Mouse (Mus musculus): ENCODE data around the gene Ttc21a. TPM values are rescaled to one million over a fixed set of nuclear protein-coding genes. Genes with fewer than 3 reads are reported as not detected.

The Ttc21a gene
- polyA plus RNA-seq, 1 experiment from 2014 or later, result 0.23 TPM

DNA sequence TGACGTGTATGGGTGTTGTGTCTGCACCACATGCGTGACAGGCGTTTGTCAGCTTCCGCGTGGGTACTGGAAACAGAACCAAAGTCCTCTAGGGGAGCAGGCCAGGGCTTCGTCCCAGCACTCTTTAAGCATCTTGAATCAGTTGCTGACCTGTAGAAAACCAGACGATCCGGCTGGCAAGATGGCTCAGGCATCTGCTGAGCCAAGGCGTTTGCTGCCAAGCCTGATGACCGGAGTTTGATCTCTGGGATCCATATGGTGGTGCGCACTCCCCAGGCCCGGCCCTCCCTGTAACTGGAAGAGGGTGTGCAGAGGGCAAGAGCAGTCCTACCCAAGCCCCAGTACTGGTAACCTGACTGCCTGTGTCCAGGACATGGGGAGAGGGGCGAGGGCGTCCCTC, 4.5 kb downstream of the Ttc21a start:
- WGBS, result 86% methylated on average over 14 of the region's 14 CpGs
- H3K4me2 ChIP-seq, result no peak overlapping the region

GRCm38 (mm10) chr9:119943326-119943725, 5.9 kb downstream of the Ttc21a start:
- WGBS, result 88% methylated on average over 1 of the region's 1 CpGs
- no peaks in the 10 kb centered on the region for H3K9me3 ChIP-seq (replicated peaks)
- no peak overlapping the region for H3K4me3 ChIP-seq
- H3K36me3 ChIP-seq, result no peaks in the 10 kb centered on the region
- no peak overlapping the region for H3K4me2 ChIP-seq
- no peak for ATAC-seq (ENCODE audit: insufficient number of reproducible peaks, low FRiP score)
- H3K27ac ChIP-seq (ENCODE audit: poor library complexity, severe bottlenecking), result no peak overlapping the region
- H3K9ac ChIP-seq, result no peak overlapping the region
- no peaks in the 10 kb centered on the region for H3K4me1 ChIP-seq (replicated peaks)
- no peaks in the 10 kb centered on the region for H3K27me3 ChIP-seq (replicated peaks)

More for the DNA sequence above, 4.5 kb downstream of the Ttc21a start:
- no peak overlapping the region for H3K4me3 ChIP-seq
- no peaks in the 10 kb centered on the region for H3K27me3 ChIP-seq (replicated peaks)
- H3K27ac ChIP-seq (ENCODE audit: poor library complexity, severe bottlenecking), result no peak overlapping the region
- H3K36me3 ChIP-seq, result no peaks in the 10 kb centered on the region
- no peaks in the 10 kb centered on the region for H3K9me3 ChIP-seq (replicated peaks)
- no peak overlapping the region for H3K9ac ChIP-seq
- peaks cover 7% of the 10 kb centered on the region; the same call in 1 of the 2 replicates for H3K4me1 ChIP-seq (replicated peaks)
- ATAC-seq (ENCODE audit: insufficient number of reproducible peaks, low FRiP score), result no peak

- Histone ChIP-seq H3K4me3 (no peak overlapping the region), H3K36me3 (no peaks in the 10 kb centered on the region), H3K27ac (ENCODE audit: poor library complexity, severe bottlenecking) (no peak overlapping the region), H3K4me2 (no peak overlapping the region), H3K9ac (no peak overlapping the region), H3K27me3 (replicated peaks) (no peaks in the 10 kb centered on the region), H3K9me3 (replicated peaks) (no peaks in the 10 kb centered on the region), H3K4me1 (replicated peaks) (no peaks in the 10 kb centered on the region)
- 64% methylated on average over 12 of the region's 12 CpGs for WGBS
- no peak for ATAC-seq (ENCODE audit: insufficient number of reproducible peaks, low FRiP score)
Measured at GRCm38 (mm10) chr9:119945173-119945900, 7.9 kb downstream of the Ttc21a start.

DNA sequence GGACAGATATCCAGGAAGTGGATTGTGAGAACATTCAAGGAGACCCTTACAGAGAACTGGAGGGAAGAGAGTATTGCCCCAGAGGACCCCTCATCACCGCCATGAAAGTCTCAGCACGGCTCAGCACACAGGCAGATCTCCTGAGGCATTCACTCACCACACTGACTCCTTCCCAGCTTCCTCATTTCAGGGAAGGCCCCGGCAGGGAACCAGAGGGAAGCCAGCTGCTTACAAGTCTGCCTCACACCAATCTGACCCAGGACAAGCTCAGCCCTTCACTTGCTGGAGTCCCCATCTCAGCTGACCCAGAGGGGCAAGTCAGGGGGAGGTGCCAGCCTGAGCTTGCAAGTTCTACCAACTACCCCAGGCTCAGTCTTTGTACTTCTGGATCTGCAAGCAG, 11.4 kb downstream of the Ttc21a start:
- Histone ChIP-seq H3K9me3 (replicated peaks) (no peaks in the 10 kb centered on the region), H3K9ac (no peak overlapping the region), H3K27ac (ENCODE audit: poor library complexity, severe bottlenecking) (no peak overlapping the region), H3K27me3 (replicated peaks) (no peaks in the 10 kb centered on the region), H3K4me2 (no peak overlapping the region), H3K4me3 (no peak overlapping the region), H3K4me1 (replicated peaks) (no peaks in the 10 kb centered on the region), H3K36me3 (no peaks in the 10 kb centered on the region)
- ATAC-seq (ENCODE audit: insufficient number of reproducible peaks, low FRiP score), result no peak
- 35% methylated on average over 3 of the region's 3 CpGs for WGBS

DNA sequence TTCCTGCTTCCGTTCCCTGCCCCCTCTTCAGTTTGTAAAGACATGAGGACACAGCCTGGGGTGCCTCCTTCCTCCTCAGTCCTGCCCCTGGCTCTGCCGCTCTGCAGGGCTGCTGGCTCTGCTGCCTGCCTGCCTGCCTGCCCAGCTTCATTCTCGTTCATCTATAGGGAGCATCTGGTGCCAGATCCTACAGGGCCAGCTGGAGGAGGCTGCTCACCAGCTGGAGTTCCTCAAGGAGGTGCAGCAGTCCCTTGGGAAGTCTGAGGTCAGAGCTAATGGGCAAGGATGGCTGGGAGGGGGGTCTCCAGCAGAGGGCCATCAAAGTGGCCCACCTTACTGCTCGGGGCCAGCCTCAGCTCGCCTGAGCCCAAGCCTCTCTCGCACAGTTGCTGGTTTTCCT, 13.0 kb downstream of the Ttc21a start:
- WGBS, result 51% methylated on average over 6 of the region's 6 CpGs
- no peaks in the 10 kb centered on the region for H3K27me3 ChIP-seq (replicated peaks)

DNA sequence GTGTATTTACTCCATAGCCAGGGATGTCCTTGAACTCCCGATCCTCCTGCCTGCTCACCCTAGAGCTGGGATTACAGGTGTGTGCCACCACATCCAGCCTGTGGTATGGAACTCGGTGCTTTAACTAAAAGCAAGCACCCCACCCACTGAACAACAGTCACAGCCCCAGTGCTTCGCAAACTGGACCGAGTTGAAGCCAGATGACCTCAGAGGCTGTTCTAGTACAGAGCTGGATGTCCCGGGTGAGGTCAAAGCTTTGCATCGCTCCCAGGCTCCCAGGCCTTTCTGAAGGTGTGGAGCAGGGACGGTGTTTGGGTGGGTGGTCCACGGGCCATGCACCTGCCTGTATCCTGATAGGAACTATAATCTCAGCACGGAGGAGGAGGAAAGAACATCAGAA, 14.0 kb downstream of the Ttc21a start:
- Histone ChIP-seq H3K4me2 (no peak overlapping the region), H3K4me1 (replicated peaks) (no peaks in the 10 kb centered on the region), H3K4me3 (no peak overlapping the region), H3K27ac (ENCODE audit: poor library complexity, severe bottlenecking) (no peak overlapping the region), H3K9me3 (replicated peaks) (no peaks in the 10 kb centered on the region), H3K36me3 (no peaks in the 10 kb centered on the region), H3K27me3 (replicated peaks) (no peaks in the 10 kb centered on the region), H3K9ac (no peak overlapping the region)
- ATAC-seq (ENCODE audit: insufficient number of reproducible peaks, low FRiP score), result no peak
- 83% methylated on average over 9 of the region's 9 CpGs for WGBS

More for the DNA sequence above, 13.0 kb downstream of the Ttc21a start:
- no peak overlapping the region for H3K4me3 ChIP-seq
- no peak for ATAC-seq (ENCODE audit: insufficient number of reproducible peaks, low FRiP score)
- H3K4me1 ChIP-seq (replicated peaks), result no peaks in the 10 kb centered on the region
- H3K36me3 ChIP-seq, result no peaks in the 10 kb centered on the region
- H3K9ac ChIP-seq, result no peak overlapping the region
- no peaks in the 10 kb centered on the region for H3K9me3 ChIP-seq (replicated peaks)
- no peak overlapping the region for H3K4me2 ChIP-seq
- H3K27ac ChIP-seq (ENCODE audit: poor library complexity, severe bottlenecking), result no peak overlapping the region

- Histone ChIP-seq H3K4me2 (no peak overlapping the region), H3K27ac (ENCODE audit: poor library complexity, severe bottlenecking) (no peak overlapping the region), H3K27me3 (replicated peaks) (no peaks in the 10 kb centered on the region), H3K9ac (no peak overlapping the region), H3K4me3 (no peak overlapping the region), H3K36me3 (no peaks in the 10 kb centered on the region), H3K4me1 (replicated peaks) (peaks cover 19% of the 10 kb centered on the region), H3K9me3 (replicated peaks) (no peaks in the 10 kb centered on the region)
- WGBS, result 66% methylated on average over 9 of the region's 9 CpGs
- 0 out of 2 replicates have a peak, but pooled peaks have one; percentile 36 for ATAC-seq (ENCODE audit: insufficient number of reproducible peaks, low FRiP score)
Measured at GRCm38 (mm10) chr9:119958835-119959234, 21.4 kb downstream of the Ttc21a start.

DNA sequence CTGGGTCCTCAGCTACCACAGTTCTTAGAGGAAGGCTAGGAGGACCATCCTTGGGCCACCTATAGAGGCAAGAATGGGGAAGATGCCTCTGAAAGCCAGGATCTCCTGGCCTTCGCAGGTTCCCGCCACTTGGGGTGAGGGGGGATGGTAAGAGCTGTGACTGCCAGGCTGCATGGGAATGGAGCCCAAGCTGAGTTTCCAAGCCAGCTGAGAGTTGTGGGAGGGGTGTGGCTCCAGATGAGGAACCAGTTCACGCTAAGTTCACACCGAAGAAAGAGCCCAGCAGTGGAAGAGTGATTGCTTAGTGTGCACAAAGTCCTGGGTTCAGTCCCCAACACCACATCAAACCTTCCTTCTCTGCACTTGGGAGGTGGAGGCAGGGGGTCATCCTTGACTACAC, 24.8 kb downstream of the Ttc21a start:
- H3K36me3 ChIP-seq, result no peaks in the 10 kb centered on the region
- ATAC-seq (ENCODE audit: insufficient number of reproducible peaks, low FRiP score), result no peak
- H3K27me3 ChIP-seq (replicated peaks), result no peaks in the 10 kb centered on the region
- peak overlapping the region; percentile 65 for H3K4me2 ChIP-seq
- H3K4me3 ChIP-seq, result no peak overlapping the region
- H3K9me3 ChIP-seq (replicated peaks), result no peaks in the 10 kb centered on the region
- WGBS, result 69% methylated on average over 4 of the region's 4 CpGs
- no peak overlapping the region for H3K9ac ChIP-seq
- H3K4me1 ChIP-seq (replicated peaks), result peaks cover 19% of the 10 kb centered on the region
- no peak overlapping the region for H3K27ac ChIP-seq (ENCODE audit: poor library complexity, severe bottlenecking)

GRCm38 (mm10) chr9:119962987-119963667, 25.7 kb downstream of the Ttc21a start:
- Histone ChIP-seq H3K36me3 (no peaks in the 10 kb centered on the region), H3K4me2 (peak overlapping the region; percentile 65), H3K9ac (peak overlapping the region; percentile 66), H3K9me3 (replicated peaks) (no peaks in the 10 kb centered on the region), H3K4me3 (peak overlapping the region; percentile 32), H3K4me1 (replicated peaks) (peaks cover 19% of the 10 kb centered on the region), H3K27me3 (replicated peaks) (no peaks in the 10 kb centered on the region), H3K27ac (ENCODE audit: poor library complexity, severe bottlenecking) (peak overlapping the region; percentile 59)
- peak; percentile 71 for ATAC-seq (ENCODE audit: insufficient number of reproducible peaks, low FRiP score)
- WGBS, result 10% methylated on average over 21 of the region's 21 CpGs

DNA sequence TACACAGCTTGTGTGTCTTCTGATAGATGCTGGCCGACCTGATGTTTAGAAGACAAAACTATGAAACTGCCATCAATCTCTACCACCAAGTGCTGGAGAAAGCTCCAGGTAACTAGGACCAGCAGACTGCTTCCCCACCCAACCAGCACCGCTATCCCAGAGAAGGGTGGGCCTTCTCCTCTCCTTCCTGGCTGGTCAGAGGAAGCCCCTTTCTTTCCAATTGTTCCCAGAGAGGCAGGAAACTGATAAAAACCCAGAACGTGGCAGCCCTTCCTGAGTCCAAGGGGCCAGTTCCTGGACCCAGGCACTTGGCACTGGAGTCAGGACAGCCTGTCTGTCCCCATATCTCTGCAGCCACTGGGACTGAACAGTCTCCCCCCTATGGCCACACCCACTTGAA, 26.8 kb downstream of the Ttc21a start:
- peak; percentile 57 for ATAC-seq (ENCODE audit: insufficient number of reproducible peaks, low FRiP score)
- Histone ChIP-seq H3K9ac (no peak overlapping the region), H3K27ac (ENCODE audit: poor library complexity, severe bottlenecking) (peak overlapping the region; percentile 72), H3K4me2 (peak overlapping the region; percentile 8; the same call in 1 of the 2 replicates), H3K9me3 (replicated peaks) (no peaks in the 10 kb centered on the region), H3K4me1 (replicated peaks) (peaks cover 18% of the 10 kb centered on the region), H3K36me3 (no peaks in the 10 kb centered on the region), H3K27me3 (replicated peaks) (no peaks in the 10 kb centered on the region), H3K4me3 (peak overlapping the region; percentile 13; the same call in 1 of the 2 replicates)
- 48% methylated on average over 3 of the region's 3 CpGs for WGBS

GRCm38 (mm10) chr9:119965186-119965585, 27.8 kb downstream of the Ttc21a start:
- WGBS, result 76% methylated on average over 3 of the region's 3 CpGs
- H3K27ac ChIP-seq (ENCODE audit: poor library complexity, severe bottlenecking), result no peak overlapping the region
- H3K27me3 ChIP-seq (replicated peaks), result no peaks in the 10 kb centered on the region
- no peaks in the 10 kb centered on the region for H3K36me3 ChIP-seq
- H3K4me2 ChIP-seq, result no peak overlapping the region
- ATAC-seq (ENCODE audit: insufficient number of reproducible peaks, low FRiP score), result no peak
- no peaks in the 10 kb centered on the region for H3K9me3 ChIP-seq (replicated peaks)
- H3K9ac ChIP-seq, result no peak overlapping the region
- H3K4me3 ChIP-seq, result no peak overlapping the region
- peaks cover 27% of the 10 kb centered on the region for H3K4me1 ChIP-seq (replicated peaks)
